Comparison of ENCODE assay signal across 17 mouse cellular contexts in the genomic region with DNA sequence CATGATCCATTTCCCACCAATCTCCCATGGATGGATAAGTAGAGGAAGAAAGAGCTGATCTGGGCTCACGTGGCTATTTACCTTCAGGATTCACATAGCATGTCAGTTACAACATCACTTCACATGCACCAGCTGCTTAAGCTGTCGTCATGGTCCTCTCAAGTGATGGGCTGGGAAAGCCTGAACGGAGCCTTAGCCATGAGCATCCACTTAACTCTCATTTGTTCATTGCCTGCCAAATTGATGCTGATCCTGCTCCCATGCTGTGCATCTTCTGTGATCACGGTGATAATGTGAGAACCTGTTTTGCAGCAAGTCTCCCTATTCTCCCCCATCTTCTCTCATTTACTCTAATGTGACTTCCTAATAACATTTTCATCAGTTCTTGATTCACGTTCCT.
A peak's percentile ranks its signal among the peaks of the same experiment; 100 is the strongest.
DNase-seq lines count a peak whose midpoint lies in the region; ATAC-seq and TF ChIP-seq lines count a peak whose summit lies in the region.
"Had no signal": no experiment of that assay in that cellular context is flagged by ENCODE, and none has a peak within 500 bp of the region (broad histone marks: within the 10 kb centered on the region; RNA-seq: fewer than 3 reads in every experiment).

No protein-coding gene starts in this region.

- no peaks in the 10 kb centered on the region for H3K4me1 ChIP-seq in cerebellum, adult 2 months (ENCODE audit: control insufficient read depth, insufficient read depth, low read length)
- H3K4me1 ChIP-seq in hindbrain, embryonic 16.5 days (ENCODE audit: control insufficient read depth, insufficient read depth, low read depth, low read length), result no peaks in the 10 kb centered on the region
- no peaks in the 10 kb centered on the region for H3K4me1 ChIP-seq in hindbrain, embryonic 11.5 days (replicated peaks; ENCODE audit: control insufficient read depth, insufficient read depth, low read length)
- peaks cover 76% of the 10 kb centered on the region for H3K4me1 ChIP-seq in megakaryocyte, embryonic 14.5 days
- H3K4me1 ChIP-seq: heart, embryonic 12.5 days; hindbrain, embryonic 12.5 days; intestine, embryonic 15.5 days had no signal

- WGBS in cerebellum, adult 2 months, result 42% methylated on average over 5 of the region's 5 CpGs
- WGBS in hindbrain, embryonic 16.5 days, result 54% methylated on average over 5 of the region's 5 CpGs
- WGBS in hindbrain, embryonic 11.5 days, result 69% methylated on average over 5 of the region's 5 CpGs

- intact Hi-C loops in left cerebral cortex, postnatal 14 days (cut with DNase I), result no loop called here

- H3K4me3 ChIP-seq in cerebellum, adult 2 months (replicated peaks; ENCODE audit: insufficient read depth, low read depth, low read length), result no peak overlapping the region
- no peak overlapping the region for H3K4me3 ChIP-seq in hindbrain, embryonic 16.5 days (ENCODE audit: low read length)
- H3K4me3 ChIP-seq in hindbrain, embryonic 11.5 days (ENCODE audit: low read depth, low read length), result no peak overlapping the region
- peak overlapping the region; percentile 38 for H3K4me3 ChIP-seq in megakaryocyte, embryonic 14.5 days (replicated peaks)
- H3K4me3 ChIP-seq: heart, embryonic 12.5 days; hindbrain, embryonic 12.5 days; intestine, embryonic 15.5 days had no signal

- no peak for TF ChIP-seq CTCF in cerebellum, adult 2 months (IDR thresholded peaks at IDR 0.05; ENCODE audit: borderline replicate concordance, insufficient read depth, low read depth, low read length)

- peak; percentile 51; the same call in 1 of the 2 replicates for ATAC-seq in hindbrain, embryonic 16.5 days
- ATAC-seq in hindbrain, embryonic 11.5 days (ENCODE audit: low FRiP score), result no peak
- no peak for ATAC-seq in megakaryocyte, adult 5-6 weeks (ENCODE audit: poor library complexity, severe bottlenecking)
- ATAC-seq: forebrain, embryonic 14.5 days had no signal

- no peak overlapping the region for H3K9ac ChIP-seq in hindbrain, embryonic 16.5 days (ENCODE audit: low read depth, low read length)
- H3K9ac ChIP-seq in hindbrain, embryonic 11.5 days (ENCODE audit: low read depth, low read length), result no peak overlapping the region
- H3K9ac ChIP-seq: heart, embryonic 12.5 days; hindbrain, embryonic 12.5 days; intestine, embryonic 15.5 days had no signal

- no peaks in the 10 kb centered on the region for H3K36me3 ChIP-seq in hindbrain, embryonic 16.5 days (ENCODE audit: control insufficient read depth, insufficient read depth, low read length)
- no peaks in the 10 kb centered on the region for H3K36me3 ChIP-seq in hindbrain, embryonic 11.5 days (ENCODE audit: control insufficient read depth, insufficient read depth, low read length)
- no peaks in the 10 kb centered on the region for H3K36me3 ChIP-seq in megakaryocyte, embryonic 14.5 days (replicated peaks; ENCODE audit: low read length)
- H3K36me3 ChIP-seq: heart, embryonic 12.5 days; hindbrain, embryonic 12.5 days; intestine, embryonic 15.5 days had no signal

- no peak for TF ChIP-seq POLR2A in cerebellum, adult 2 months (IDR thresholded peaks at IDR 0.05; ENCODE audit: borderline replicate concordance, insufficient read depth, low read length)

- no peak overlapping the region for H3K4me2 ChIP-seq in hindbrain, embryonic 16.5 days (ENCODE audit: low read length)
- H3K4me2 ChIP-seq in hindbrain, embryonic 11.5 days (replicated peaks; ENCODE audit: low read depth, low read length), result no peak overlapping the region
- H3K4me2 ChIP-seq: heart, embryonic 12.5 days; hindbrain, embryonic 12.5 days; intestine, embryonic 15.5 days had no signal

- no peaks in the 10 kb centered on the region for H3K9me3 ChIP-seq in hindbrain, embryonic 16.5 days (ENCODE audit: control insufficient read depth, low read length)
- H3K9me3 ChIP-seq in hindbrain, embryonic 11.5 days (ENCODE audit: control insufficient read depth, low read length), result no peaks in the 10 kb centered on the region
- no peaks in the 10 kb centered on the region for H3K9me3 ChIP-seq in megakaryocyte, embryonic 14.5 days
- H3K9me3 ChIP-seq: heart, embryonic 12.5 days; hindbrain, embryonic 12.5 days; intestine, embryonic 15.5 days had no signal

- H3K27ac ChIP-seq in cerebellum, adult 2 months (ENCODE audit: insufficient read depth, low read length), result no peak overlapping the region
- H3K27ac ChIP-seq in hindbrain, embryonic 16.5 days (ENCODE audit: low read depth, low read length), result no peak overlapping the region
- no peak overlapping the region for H3K27ac ChIP-seq in hindbrain, embryonic 11.5 days (ENCODE audit: low read depth, low read length)
- H3K27ac ChIP-seq: hindbrain, embryonic 12.5 days; intestine, embryonic 15.5 days had no signal

- peak; percentile 16 to 36 for DNase-seq in cerebellum, postnatal 10 days
- DNase-seq in cerebellum, adult 2 months, result no peak
- no peak for DNase-seq in hindbrain, embryonic 11.5 days (ENCODE audit: low spot score)
- DNase-seq in retina, postnatal 1 day, result peak; percentile 10
- no peak for DNase-seq in left cerebral cortex, postnatal 14 days (ENCODE audit: low spot score in 2 of 2)
- DNase-seq: adrenal gland, postnatal 10 days; B cell, adult 2 months; cerebellum, adult 11-12 months; cerebellum, adult 9-11 months; heart, adult 18-20 months had no signal

- H3K27me3 ChIP-seq in cerebellum, adult 2 months (ENCODE audit: control insufficient read depth, insufficient read depth, low read length), result no peaks in the 10 kb centered on the region
- H3K27me3 ChIP-seq in hindbrain, embryonic 16.5 days (replicated peaks; ENCODE audit: control insufficient read depth, insufficient read depth, low read length), result no peaks in the 10 kb centered on the region
- H3K27me3 ChIP-seq in hindbrain, embryonic 11.5 days (ENCODE audit: control insufficient read depth, insufficient read depth, low read length), result no peaks in the 10 kb centered on the region
- no peaks in the 10 kb centered on the region for H3K27me3 ChIP-seq in megakaryocyte, embryonic 14.5 days (replicated peaks)
- H3K27me3 ChIP-seq: heart, embryonic 12.5 days; hindbrain, embryonic 12.5 days; intestine, embryonic 15.5 days had no signal

Comparison
In these comparisons a context has a peak if more than half of its experiments do, and no peak if none do; other contexts are left out.
1. DNase-seq: peak in cerebellum, postnatal 10 days (2 of 2) and retina, postnatal 1 day (single experiment); none in cerebellum, adult 2 months (0 of 2), hindbrain, embryonic 11.5 days (single experiment) and left cerebral cortex, postnatal 14 days (0 of 2).